Mouse (Mus musculus) forebrain, embryonic 11.5 days (tissue): ENCODE data around the gene Gpkow. TPM values are rescaled to one million over a fixed set of nuclear protein-coding genes. Genes with fewer than 3 reads are reported as not detected.

Experiments used
- ATAC-seq: fragments of 200-750 bp; cut with Nextera tagmentation; replicated peaks from 2 replicates; pipeline ENCODE4 v1.8.0; 2017; ENCODE audit warnings: moderate TSS enrichment; ENCODE audit not compliant: low FRiP score
- DNase-seq: peaks from one replicate; pipeline ENCODE4 v3.0.0-alpha.2; 2017; ENCODE audit warnings: low spot score
- H3K27ac ChIP-seq: fragments of 300-500 bp; sonication (generic); 2 replicates; pipeline ENCODE4 v1.5.1; 2014; ENCODE audit warnings: low read depth, low read length
- H3K27me3 ChIP-seq: fragments of 300-500 bp; sonication (generic); 2 replicates; pipeline ENCODE4 v1.6.1; 2014; ENCODE audit warnings: mild to moderate bottlenecking, low read length, mixed read lengths; ENCODE audit not compliant: control insufficient read depth, insufficient read depth
- H3K36me3 ChIP-seq: fragments of 300-500 bp; sonication (generic); 2 replicates; pipeline ENCODE4 v1.6.1; 2014; ENCODE audit warnings: mild to moderate bottlenecking, low read length, moderate library complexity, mixed read lengths; ENCODE audit not compliant: control insufficient read depth, insufficient read depth
- H3K4me1 ChIP-seq: fragments of 300-500 bp; sonication (generic); replicated peaks from 2 replicates; pipeline ENCODE4 v1.6.1; 2014; ENCODE audit warnings: low read length, mixed read lengths; ENCODE audit not compliant: control insufficient read depth, insufficient read depth
- H3K4me2 ChIP-seq: fragments of 300-500 bp; sonication (generic); 2 replicates; pipeline ENCODE4 v1.6.1; 2014; ENCODE audit warnings: low read depth, mild to moderate bottlenecking, low read length, moderate library complexity, mixed read lengths; ENCODE audit not compliant: severe bottlenecking
- H3K4me3 ChIP-seq: fragments of 300-500 bp; sonication (generic); 2 replicates; pipeline ENCODE4 v1.5.1; 2014; ENCODE audit warnings: low read depth, low read length
- H3K9ac ChIP-seq: fragments of 300-500 bp; sonication (generic); 2 replicates; pipeline ENCODE4 v1.6.1; 2014; ENCODE audit warnings: low read length
- H3K9me3 ChIP-seq: fragments of 300-500 bp; sonication (generic); 2 replicates; pipeline ENCODE4 v1.6.1; 2016; ENCODE audit warnings: low read length, mixed read lengths; ENCODE audit not compliant: control insufficient read depth
- WGBS: fragments of 180-500 bp; shearing (Covaris S2); extraction: QIAGEN DNeasy Blood & Tissue Kit; methylation state at CpG from one replicate; pipeline ENCODE4 v1.1.7; 2014; 5-methylcytosine and 5-hydroxymethylcytosine counted together
- polyA plus RNA-seq: library from polyadenylated mRNA; unstranded; fragments of >200 nt; fragmentation: Nextera tagmentation; extraction: Ambion mirVana; gene quantifications from 2 replicates; pipeline ENCODE4 v1.2.1, GENCODE M21; 2014

Gpkow gene
- polyA plus RNA-seq, result 44.6 and 47.0 TPM in 2 replicates

- Histone ChIP-seq H3K4me2 (peak within 1 kb of the TSS; percentile 58), H3K27me3 (no peaks in the 10 kb centered on the region), H3K4me1 (no peaks in the 10 kb centered on the region; the same call in 1 of the 2 replicates), H3K27ac (no peak within 1 kb of the TSS), H3K36me3 (no peaks in the 10 kb centered on the region), H3K9me3 (no peaks in the 10 kb centered on the region), H3K4me3 (peak within 1 kb of the TSS; percentile 49), H3K9ac (peak within 1 kb of the TSS; percentile 50)
- DNase-seq, result peak; percentile 84
- 12% methylated on average over 33 of the region's 33 CpGs for WGBS
- ATAC-seq, result peak; percentile 94
These were observed at the start of gene Gpkow for GRCm38 (mm10) chrX:7696954-7697381. Gene Gpkow (plus strand): TSS chrX:7697131.

GRCm38 (mm10) chrX:7648671-7649304 is 48.1 kb upstream of the Gpkow start:
- H3K9ac ChIP-seq, result peak overlapping the region; percentile 49
- peak overlapping the region; percentile 34 for H3K4me3 ChIP-seq
- peak overlapping the region; percentile 51 for H3K4me2 ChIP-seq
- no peak overlapping the region; the same call in 1 of the 2 replicates for H3K27ac ChIP-seq
- ATAC-seq (peak; percentile 98), DNase-seq (peak; percentile 84)
- H3K9me3 ChIP-seq, result no peaks in the 10 kb centered on the region
- H3K27me3 ChIP-seq, result no peaks in the 10 kb centered on the region
- WGBS, result 14% methylated on average over 25 of the region's 25 CpGs
- H3K4me1 ChIP-seq, result no peaks in the 10 kb centered on the region
- no peaks in the 10 kb centered on the region for H3K36me3 ChIP-seq

DNA sequence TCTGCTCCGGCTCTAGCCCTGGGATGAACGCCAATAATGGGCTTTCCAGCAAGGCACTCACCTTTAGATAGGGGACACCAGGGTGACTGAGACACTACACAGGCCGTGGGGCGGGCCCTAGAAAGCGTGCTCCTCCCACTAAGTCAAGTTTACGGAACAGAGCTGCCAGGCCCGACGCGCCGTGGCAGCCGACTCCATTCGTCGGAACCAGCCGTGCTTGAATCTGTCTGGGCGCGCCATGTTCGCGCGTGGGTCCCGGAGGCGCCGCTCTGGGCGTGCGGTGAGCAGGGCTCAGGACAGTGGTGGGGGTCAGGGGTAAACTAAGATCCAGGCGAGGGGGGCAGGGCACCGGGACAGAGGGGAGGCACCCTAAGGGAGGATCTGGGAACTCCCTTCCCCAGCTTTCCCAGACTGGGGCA is 39.7 kb upstream of the Gpkow start, which contains the start of gene Prickle3:
TSS of gene Prickle3 (plus strand) at position 40 of the 419 bp plus-strand sequence.
- Histone ChIP-seq H3K4me3 (peak within 1 kb of the TSS; percentile 23), H3K36me3 (no peaks in the 10 kb centered on the region), H3K9me3 (no peaks in the 10 kb centered on the region), H3K27ac (no peak within 1 kb of the TSS), H3K27me3 (no peaks in the 10 kb centered on the region), H3K4me1 (no peaks in the 10 kb centered on the region), H3K4me2 (peak within 1 kb of the TSS; percentile 39), H3K9ac (peak within 1 kb of the TSS; percentile 39)
- DNase-seq (no peak), ATAC-seq (peak; percentile 27; the same call in 1 of the 2 replicates)
- 11% methylated on average over 26 of the region's 26 CpGs for WGBS

DNA sequence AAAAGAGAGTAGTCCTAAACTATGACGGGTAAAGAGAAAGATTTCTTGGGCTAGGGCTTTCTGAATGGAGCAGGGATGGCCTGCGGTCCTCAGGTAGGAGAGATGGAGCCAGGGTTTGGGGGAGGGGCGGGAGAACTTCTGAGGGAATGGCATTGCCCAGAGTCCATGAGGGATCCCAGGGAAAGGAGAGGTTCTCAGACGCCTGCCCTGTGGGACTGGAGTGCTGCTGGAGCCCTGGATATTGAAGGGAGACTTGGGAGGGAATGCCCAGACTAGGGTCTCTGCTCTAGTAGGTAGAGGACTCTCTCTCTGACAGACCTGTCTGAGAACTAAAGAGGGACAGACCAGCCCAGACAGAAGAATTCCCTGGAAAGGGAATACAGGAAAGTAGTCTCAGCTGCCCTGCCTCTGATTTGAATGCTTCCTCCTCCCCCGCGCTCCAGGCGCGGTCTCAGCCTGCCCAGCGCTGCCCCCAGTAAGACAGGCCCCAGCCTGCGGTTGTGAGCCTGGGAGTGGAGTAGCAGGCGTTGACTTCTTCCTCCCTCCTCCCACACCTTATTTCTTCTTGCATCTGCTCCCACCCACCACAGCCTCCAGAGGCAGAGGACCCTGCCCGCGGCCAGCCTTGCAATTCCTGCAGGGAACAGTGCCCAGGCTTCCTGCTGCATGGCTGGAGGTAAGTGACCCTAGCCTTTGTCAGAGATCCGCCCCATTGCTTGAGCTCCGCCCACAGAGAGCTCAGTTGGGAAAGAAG is 38.7 kb upstream of the Gpkow start:
- H3K9me3 ChIP-seq, result no peaks in the 10 kb centered on the region
- no peaks in the 10 kb centered on the region for H3K36me3 ChIP-seq
- H3K27ac ChIP-seq, result no peak overlapping the region
- no peaks in the 10 kb centered on the region for H3K27me3 ChIP-seq
- no peak overlapping the region for H3K9ac ChIP-seq
- H3K4me3 ChIP-seq, result no peak overlapping the region
- no peaks in the 10 kb centered on the region for H3K4me1 ChIP-seq
- DNase-seq (no peak), ATAC-seq (peak; percentile 58)
- WGBS, result 21% methylated on average over 13 of the region's 15 CpGs
- peak overlapping the region; percentile 21; the same call in 1 of the 2 replicates for H3K4me2 ChIP-seq

DNA sequence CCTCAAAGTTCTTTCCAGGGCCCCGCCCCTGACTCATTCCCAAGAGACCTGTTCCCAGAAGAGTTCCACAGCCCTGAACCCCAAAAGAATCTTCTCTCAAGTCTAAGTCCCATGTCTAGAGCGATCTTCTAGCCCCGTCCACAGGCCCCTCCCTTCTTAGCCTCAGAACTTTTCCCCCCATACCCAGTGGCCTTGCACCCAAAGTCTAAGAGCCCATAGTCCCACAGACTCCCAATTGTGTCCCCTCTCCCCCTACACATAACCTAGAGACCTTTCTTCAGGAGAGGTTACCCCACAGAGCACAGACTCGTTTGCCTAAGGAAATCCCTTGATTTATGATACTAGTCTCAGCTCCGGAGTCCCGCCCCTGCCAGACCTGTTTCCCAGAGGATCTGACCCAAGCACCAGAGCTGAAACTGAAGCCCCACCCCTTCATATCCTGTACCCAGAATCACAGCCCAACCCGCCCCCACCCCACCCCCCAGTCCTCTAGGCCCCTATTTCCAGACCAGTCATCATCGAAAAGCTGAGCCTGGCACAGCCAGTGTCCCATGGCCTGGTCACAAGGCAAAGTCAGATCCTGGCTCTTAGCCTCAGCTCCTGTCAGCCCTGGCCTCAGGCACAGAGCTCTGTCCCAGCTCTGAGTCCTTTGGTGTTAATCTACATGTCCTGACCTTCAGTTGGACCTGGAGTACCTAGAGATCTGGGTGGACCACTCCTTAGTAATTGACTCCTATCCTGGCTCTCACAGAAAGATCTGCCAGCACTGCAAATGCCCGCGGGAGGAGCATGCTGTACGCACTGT is 37.9 kb upstream of the Gpkow start:
- ATAC-seq (peak; percentile 36), DNase-seq (no peak)
- Histone ChIP-seq H3K27ac (no peak overlapping the region), H3K4me3 (no peak overlapping the region), H3K4me1 (no peaks in the 10 kb centered on the region), H3K36me3 (no peaks in the 10 kb centered on the region), H3K27me3 (no peaks in the 10 kb centered on the region), H3K9me3 (no peaks in the 10 kb centered on the region), H3K4me2 (no peak overlapping the region), H3K9ac (no peak overlapping the region)
- 54% methylated on average over 11 of the region's 11 CpGs for WGBS

GRCm38 (mm10) chrX:7661086-7661485 is 35.8 kb upstream of the Gpkow start:
- H3K9me3 ChIP-seq, result no peaks in the 10 kb centered on the region
- 81% methylated on average over 4 of the region's 4 CpGs for WGBS
- no peaks in the 10 kb centered on the region for H3K4me1 ChIP-seq
- H3K27ac ChIP-seq, result no peak overlapping the region
- H3K4me2 ChIP-seq, result no peak overlapping the region
- no peaks in the 10 kb centered on the region for H3K36me3 ChIP-seq
- DNase-seq, result peak; percentile 17
- H3K4me3 ChIP-seq, result no peak overlapping the region
- H3K27me3 ChIP-seq, result no peaks in the 10 kb centered on the region
- no peak overlapping the region for H3K9ac ChIP-seq
- no peak for ATAC-seq

DNA sequence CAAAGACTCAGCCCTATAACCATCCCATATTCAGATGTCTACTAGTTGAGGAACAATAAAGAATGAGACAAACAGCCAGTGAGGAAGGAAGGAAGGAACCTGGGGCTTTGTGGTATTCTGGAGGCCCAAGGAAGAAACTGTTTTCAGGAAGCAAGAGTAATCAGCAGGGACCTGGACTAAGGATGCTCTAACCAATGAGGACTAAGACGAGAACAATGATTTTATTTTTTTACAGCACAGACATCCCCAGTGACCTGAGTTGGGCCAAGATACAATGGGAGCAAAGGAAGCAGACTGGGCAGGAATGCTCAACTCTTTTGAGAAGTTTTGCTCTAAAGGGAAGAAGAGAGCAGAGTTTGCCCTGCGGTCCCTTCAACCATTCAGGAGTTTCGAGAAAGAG is 34.0 kb upstream of the Gpkow start:
- no peaks in the 10 kb centered on the region for H3K4me1 ChIP-seq

DNA sequence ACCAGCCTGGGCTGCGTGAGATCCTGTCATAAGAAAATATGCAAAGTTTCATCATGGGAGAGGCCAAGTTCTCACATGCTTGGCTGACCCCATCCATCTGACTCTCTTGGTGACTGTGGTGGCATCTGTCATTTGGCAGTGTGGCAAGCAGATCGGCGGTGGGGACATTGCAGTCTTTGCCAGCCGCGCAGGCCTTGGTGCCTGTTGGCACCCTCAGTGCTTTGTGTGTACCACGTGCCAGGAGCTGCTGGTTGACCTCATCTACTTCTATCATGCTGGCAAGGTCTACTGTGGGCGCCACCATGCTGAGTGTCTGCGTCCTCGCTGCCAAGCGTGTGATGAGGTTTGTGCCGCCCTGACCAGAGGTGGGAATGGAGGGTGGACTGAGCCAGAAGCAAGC is 32.1 kb upstream of the Gpkow start:
- no peak overlapping the region for H3K27ac ChIP-seq
- no peak overlapping the region for H3K9ac ChIP-seq
- no peak overlapping the region for H3K4me2 ChIP-seq
- no peaks in the 10 kb centered on the region for H3K4me1 ChIP-seq
- ATAC-seq (no peak), DNase-seq (no peak)
- 89% methylated on average over 11 of the region's 11 CpGs for WGBS
- H3K9me3 ChIP-seq, result no peaks in the 10 kb centered on the region
- H3K27me3 ChIP-seq, result no peaks in the 10 kb centered on the region
- H3K36me3 ChIP-seq, result no peaks in the 10 kb centered on the region
- no peak overlapping the region for H3K4me3 ChIP-seq

More for the DNA sequence above, 34.0 kb upstream of the Gpkow start:
- Histone ChIP-seq H3K4me2 (no peak overlapping the region), H3K27me3 (no peaks in the 10 kb centered on the region), H3K4me3 (no peak overlapping the region), H3K36me3 (no peaks in the 10 kb centered on the region), H3K27ac (no peak overlapping the region), H3K9ac (no peak overlapping the region), H3K9me3 (no peaks in the 10 kb centered on the region)
- ATAC-seq (no peak), DNase-seq (no peak)
- 84% methylated on average over 3 of the region's 3 CpGs for WGBS
